ENCODE assay signal across 29 mouse cellular contexts in genomic region chr6:31531880-31532279, GRCm38 (mm10). TPM values are rescaled to one million over a fixed set of nuclear protein-coding genes. Genes with fewer than 3 reads are reported as not detected.
DNase-seq lines count a peak whose midpoint lies in the region; ATAC-seq and TF ChIP-seq lines count a peak whose summit lies in the region.
"Had no signal": no experiment of that assay in that cellular context is flagged by ENCODE, and none has a peak within 500 bp of the region (broad histone marks: within the 10 kb centered on the region; RNA-seq: fewer than 3 reads in every experiment).

No protein-coding gene starts in this region.

- no peak overlapping the region for H3K4me3 ChIP-seq in heart, adult 2 months
- H3K4me3 ChIP-seq in lung, postnatal 0 days (ENCODE audit: low read depth, low read length), result no peak overlapping the region
- H3K4me3 ChIP-seq in MEL (ENCODE audit: control insufficient read depth in 1 of 2, insufficient read depth in 1 of 2, low read depth in 2 of 2, low read length in 2 of 2), result no peak overlapping the region
- H3K4me3 ChIP-seq: embryonic facial prominence, embryonic 12.5 days; heart, embryonic 12.5 days; hindbrain, embryonic 10.5 days; hindbrain, embryonic 15.5 days; layer of hippocampus, adult 2 months; limb, embryonic 13.5 days; lung, embryonic 15.5 days had no signal

- peak; percentile 73 for ATAC-seq in lung, postnatal 0 days
- ATAC-seq: forebrain, embryonic 14.5 days had no signal

- H3K79me2 ChIP-seq in heart, adult 2 months (replicated peaks; ENCODE audit: control insufficient read depth, insufficient read depth, low read length), result 0 out of 2 replicates have a peak, but pooled peaks cover 2% of the 10 kb centered on the region
- no peaks in the 10 kb centered on the region for H3K79me2 ChIP-seq in MEL (ENCODE audit: control insufficient read depth, insufficient read depth, low read length, poor library complexity)

- H3K27me3 ChIP-seq in heart, adult 2 months (ENCODE audit: control insufficient read depth, insufficient read depth, low read length), result no peaks in the 10 kb centered on the region
- H3K27me3 ChIP-seq in lung, postnatal 0 days (replicated peaks; ENCODE audit: insufficient read depth, low read length), result no peaks in the 10 kb centered on the region
- H3K27me3 ChIP-seq in MEL (ENCODE audit: control insufficient read depth in 1 of 2, insufficient read depth in 2 of 2, low read length in 2 of 2), result no peaks in the 10 kb centered on the region
- H3K27me3 ChIP-seq: embryonic facial prominence, embryonic 12.5 days; heart, embryonic 12.5 days; hindbrain, embryonic 15.5 days; limb, embryonic 13.5 days; lung, embryonic 15.5 days had no signal

- H3K36me3 ChIP-seq in heart, adult 2 months (ENCODE audit: control insufficient read depth, insufficient read depth, low read length), result peaks cover 9% of the 10 kb centered on the region; the same call in 1 of the 2 replicates
- H3K36me3 ChIP-seq in lung, postnatal 0 days (ENCODE audit: insufficient read depth, low read length), result no peaks in the 10 kb centered on the region; the same call in 1 of the 2 replicates
- H3K36me3 ChIP-seq in MEL (ENCODE audit: control insufficient read depth in 1 of 2, insufficient read depth in 2 of 2, low read length in 2 of 2), result peaks cover 0 to under 1% of the 10 kb centered on the region in 2 experiments; a peak in 2 of 4 replicates
- H3K36me3 ChIP-seq: embryonic facial prominence, embryonic 12.5 days; hindbrain, embryonic 15.5 days; limb, embryonic 13.5 days; lung, embryonic 15.5 days had no signal

- intact Hi-C loops in heart, adult 2 months (cut with DNase I), result loop anchor here (2.0 kb wide), 1 partner anchor 15 kb away; no protein-coding TSS in a partner anchor

- no peaks in the 10 kb centered on the region for H3K9me3 ChIP-seq in lung, postnatal 0 days (ENCODE audit: low read length)
- H3K9me3 ChIP-seq in MEL (replicated peaks; ENCODE audit: insufficient read depth, low read length), result no peaks in the 10 kb centered on the region
- H3K9me3 ChIP-seq: embryonic facial prominence, embryonic 12.5 days; heart, embryonic 12.5 days; hindbrain, embryonic 10.5 days; hindbrain, embryonic 15.5 days; limb, embryonic 13.5 days; lung, embryonic 15.5 days had no signal

- peaks cover 14% of the 10 kb centered on the region for H3K4me1 ChIP-seq in heart, adult 2 months (ENCODE audit: control insufficient read depth, insufficient read depth, low read length)
- no peaks in the 10 kb centered on the region for H3K4me1 ChIP-seq in lung, postnatal 0 days (ENCODE audit: insufficient read depth, low read depth, low read length)
- H3K4me1 ChIP-seq in MEL (ENCODE audit: control insufficient read depth in 1 of 2, insufficient read depth in 2 of 2, low read length in 2 of 2), result peaks cover 0 to 3% of the 10 kb centered on the region in 2 experiments; a peak in 1 of 4 replicates
- H3K4me1 ChIP-seq: embryonic facial prominence, embryonic 12.5 days; hindbrain, embryonic 10.5 days; hindbrain, embryonic 15.5 days; limb, embryonic 13.5 days; lung, embryonic 15.5 days had no signal

- TF ChIP-seq CTCF in heart, adult 2 months (IDR thresholded peaks at IDR 0.05), result no peak
- TF ChIP-seq CTCF in lung, postnatal 0 days (IDR thresholded peaks at IDR 0.05), result no peak
- no peak for TF ChIP-seq CTCF in MEL (IDR thresholded peaks at IDR 0.05 in 2 of 3, conservative IDR thresholded peaks at IDR 0.05 in 1 of 3; ENCODE audit: control insufficient read depth in 1 of 3, insufficient read depth in 1 of 3, low read depth in 2 of 3, low read length in 3 of 3, poor library complexity in 1 of 3, severe bottlenecking in 1 of 3)

- no peak for TF ChIP-seq RAD21 in MEL (IDR thresholded peaks at IDR 0.05; ENCODE audit: low read depth, low read length)

- no peak overlapping the region for H3K4me2 ChIP-seq in lung, postnatal 0 days (replicated peaks; ENCODE audit: low read depth, low read length)
- H3K4me2 ChIP-seq: embryonic facial prominence, embryonic 12.5 days; heart, embryonic 12.5 days; hindbrain, embryonic 15.5 days; limb, embryonic 13.5 days; liver, embryonic 11.5 days; lung, embryonic 15.5 days had no signal

- H3K27ac ChIP-seq in heart, adult 2 months, result peak overlapping the region; percentile 6; the same call in 1 of the 2 replicates
- H3K27ac ChIP-seq in lung, postnatal 0 days (ENCODE audit: low read length), result 0 out of 2 replicates have a peak overlapping the region, but pooled peaks have one; percentile 14
- no peak overlapping the region for H3K27ac ChIP-seq in MEL (ENCODE audit: control insufficient read depth, low read depth, low read length)
- H3K27ac ChIP-seq: embryonic facial prominence, embryonic 12.5 days; hindbrain, embryonic 10.5 days; hindbrain, embryonic 15.5 days; layer of hippocampus, adult 2 months; limb, embryonic 13.5 days; lung, embryonic 15.5 days; stomach, postnatal 0 days had no signal

- 28% methylated on average over 3 of the region's 3 CpGs for WGBS in heart, adult 2 months
- WGBS in lung, postnatal 0 days, result 60% methylated on average over 3 of the region's 3 CpGs

- TF ChIP-seq POLR2A in heart, adult 2 months (IDR thresholded peaks at IDR 0.05; ENCODE audit: insufficient read depth, low read depth, low read length), result no peak
- no peak for TF ChIP-seq POLR2A in MEL (IDR thresholded peaks at IDR 0.05; ENCODE audit: control insufficient read depth in 1 of 2, insufficient read depth in 1 of 2, low read depth in 1 of 2, low read length in 2 of 2, poor library complexity in 1 of 2)

- no peak overlapping the region for H3K9ac ChIP-seq in heart, adult 2 months (ENCODE audit: low read depth, low read length)
- H3K9ac ChIP-seq in lung, postnatal 0 days (replicated peaks; ENCODE audit: low read depth), result no peak overlapping the region
- no peak overlapping the region for H3K9ac ChIP-seq in MEL (ENCODE audit: control insufficient read depth, low read depth, low read length, poor library complexity, severe bottlenecking)
- H3K9ac ChIP-seq: embryonic facial prominence, embryonic 12.5 days; heart, embryonic 12.5 days; hindbrain, embryonic 15.5 days; limb, embryonic 13.5 days; lung, embryonic 15.5 days had no signal

- DNase-seq in heart, adult 2 months, result no peak
- no peak for DNase-seq in heart, adult 18-20 months
- DNase-seq in lung, postnatal 0 days (ENCODE audit: low spot score), result peak; percentile 42
- no peak for DNase-seq in lung, postnatal 4 days
- DNase-seq in MEL (ENCODE audit: low read depth, low spot score), result peak; percentile 30
- DNase-seq in T-cell, adult 2 months (ENCODE audit: low spot score), result no peak
- DNase-seq in right cerebral cortex, postnatal 10 days (ENCODE audit: low spot score in 2 of 2), result no peak
- no peak for DNase-seq in B cell, adult 2 months
- DNase-seq: adrenal gland, postnatal 10 days; cerebellum, adult 11 months; cerebellum, adult 9-10 months; cerebellum, postnatal 36 days; embryo, embryonic 11 days; gastrocnemius, postnatal 25 days; heart, adult 11 months; heart, postnatal 14 days; midbrain, embryonic 14.5 days; thymus, adult 18-20 months; thymus, postnatal 25 days had no signal

- TF ChIP-seq EP300 in heart, adult 2 months (IDR thresholded peaks at IDR 0.05; ENCODE audit: insufficient read depth, low read depth, low read length), result no peak
- TF ChIP-seq EP300 in lung, postnatal 0 days (IDR thresholded peaks at IDR 0.05), result peak; percentile 90
- TF ChIP-seq EP300 in MEL (IDR thresholded peaks at IDR 0.05; ENCODE audit: low read depth in 1 of 2, low read length in 2 of 2), result no peak

TF ChIP-seq in MEL, 35 proteins besides CTCF, POLR2A, EP300 and RAD21:
- no peak for TF ChIP-seq JUND (IDR thresholded peaks at IDR 0.05; ENCODE audit: low read depth, low read length)
- no peak for TF ChIP-seq ZMIZ1 (IDR thresholded peaks at IDR 0.05; ENCODE audit: low read depth, low read length)
- no peak for TF ChIP-seq NELFE (IDR thresholded peaks at IDR 0.05; ENCODE audit: low read depth, low read length)
- no peak for TF ChIP-seq CHD2 (IDR thresholded peaks at IDR 0.05; ENCODE audit: low read length)
- no peak for TF ChIP-seq ZNF384 (IDR thresholded peaks at IDR 0.05; ENCODE audit: low read depth, low read length)
- TF ChIP-seq ELF1 (IDR thresholded peaks at IDR 0.05; ENCODE audit: low read depth, low read length), result no peak
- no peak for TF ChIP-seq CHD1 (IDR thresholded peaks at IDR 0.05; ENCODE audit: low read depth, low read length)
- no peak for TF ChIP-seq MXI1 (IDR thresholded peaks at IDR 0.05; ENCODE audit: low read depth, low read length)

RNA-seq across cellular contexts. Expression of gene Podxl, which starts 31.9 kb away (rescaled TPM):
- 10 to 100 TPM; 71.6 to 90.9 TPM for total RNA-seq in heart, adult 2 months (2021)
- polyA plus RNA-seq in heart, adult 2 months (2012; rRNA removed), result 53.8 and 99.2 TPM in 2 replicates
- 10 to 100 TPM; 54.1 to 56.9 TPM for total RNA-seq in heart, adult 18-20 months (2021)
- polyA plus RNA-seq in lung, postnatal 0 days (2015; fragmentation: Nextera tagmentation; extraction: Ambion mirVana), result 56.8 and 58.6 TPM in 2 replicates
- total RNA-seq in MEL (2012; rRNA removed), result 14.2 and 19.1 TPM in 2 replicates
- 10 to 100 TPM in 1 of 2 experiments, not detected in 1; 40.8 TPM for polyA plus RNA-seq in MEL (2012; ENCODE audit: insufficient read depth in 1 of 2, insufficient read length in 2 of 2, low read depth in 1 of 2, low replicate concordance in 2 of 2, missing spikeins in 1 of 2)

Comparison
In these comparisons a context has a peak if more than half of its experiments do, and no peak if none do; other contexts are left out.
1. DNase-seq: peak in lung, postnatal 0 days (single experiment) and MEL (single experiment); none in heart, adult 2 months (0 of 2), heart, adult 18-20 months (0 of 2), lung, postnatal 4 days (0 of 2), T-cell, adult 2 months (single experiment), right cerebral cortex, postnatal 10 days (0 of 2) and B cell, adult 2 months (0 of 2).